Mouse (Mus musculus): ENCODE measurements at regions not wholly inside any gene's neighbourhood (a gene's known extent, or its start where the extent isn't known, plus 50 kb on each side); places are given as distances from the start of the nearest gene placed in this dataset.

GRCm38 (mm10) chr2:167842993-167843392 is 88.9 kb upstream of the Ptpn1 start:
- Histone ChIP-seq H3K4me3 (ENCODE audit: low read depth, low read length) (no peak overlapping the region), H3K36me3 (ENCODE audit: control insufficient read depth, insufficient read depth) (no peaks in the 10 kb centered on the region), H3K27ac (ENCODE audit: low read length) (no peak overlapping the region), H3K27me3 (ENCODE audit: control insufficient read depth, insufficient read depth, low read depth, low read length) (no peaks in the 10 kb centered on the region), H3K4me2 (ENCODE audit: low read depth, low read length) (no peak overlapping the region), H3K9me3 (replicated peaks; ENCODE audit: control insufficient read depth, low read length) (no peaks in the 10 kb centered on the region), H3K9ac (ENCODE audit: low read depth, low read length) (no peak overlapping the region), H3K4me1 (ENCODE audit: control insufficient read depth, low read depth, low read length) (peaks cover 45% of the 10 kb centered on the region)
- peak; percentile 25; the same call in 1 of the 2 replicates for ATAC-seq (ENCODE audit: low read depth)
- WGBS (ENCODE audit: insufficient replicate concordance), result 38% methylated on average over 2 of the region's 2 CpGs

DNA sequence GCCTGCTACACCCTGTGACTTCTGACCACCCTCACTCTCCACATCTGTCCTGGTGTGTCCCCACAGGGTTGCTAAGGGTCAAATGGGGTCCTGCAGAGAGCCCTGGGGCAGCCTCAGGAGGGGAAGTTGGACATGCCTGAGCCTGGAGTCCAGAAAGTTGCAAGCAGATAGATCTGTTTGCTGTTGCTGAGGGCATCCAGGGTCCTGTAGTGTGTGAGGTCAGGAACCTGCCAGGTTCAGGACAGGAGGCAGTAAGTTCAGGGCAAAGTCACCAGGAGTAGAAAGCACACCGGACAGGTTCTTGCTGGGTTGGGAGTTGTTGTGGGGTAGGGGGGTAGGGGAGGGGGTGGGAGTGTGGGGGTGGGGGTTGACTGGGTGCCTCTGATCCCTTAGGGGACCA is 89.4 kb upstream of the Ptpn1 start:
- Histone ChIP-seq H3K9ac (ENCODE audit: low read depth, low read length) (no peak overlapping the region), H3K27me3 (ENCODE audit: control insufficient read depth, insufficient read depth, low read depth, low read length) (no peaks in the 10 kb centered on the region), H3K4me2 (ENCODE audit: low read depth, low read length) (no peak overlapping the region), H3K27ac (ENCODE audit: low read length) (no peak overlapping the region), H3K36me3 (ENCODE audit: control insufficient read depth, insufficient read depth) (no peaks in the 10 kb centered on the region), H3K4me3 (ENCODE audit: low read depth, low read length) (no peak overlapping the region), H3K9me3 (replicated peaks; ENCODE audit: control insufficient read depth, low read length) (no peaks in the 10 kb centered on the region), H3K4me1 (ENCODE audit: control insufficient read depth, low read depth, low read length) (peaks cover 44% of the 10 kb centered on the region)
- peak; percentile 39; the same call in 1 of the 2 replicates for ATAC-seq (ENCODE audit: low read depth)
- WGBS (ENCODE audit: insufficient replicate concordance), result 25% methylated on average over 1 of the region's 1 CpGs

GRCm38 (mm10) chr2:167841339-167842240 is 90.3 kb upstream of the Ptpn1 start:
- H3K27me3 ChIP-seq (ENCODE audit: control insufficient read depth, insufficient read depth, low read depth, low read length), result no peaks in the 10 kb centered on the region
- no peak overlapping the region for H3K9ac ChIP-seq (ENCODE audit: low read depth, low read length)
- H3K4me3 ChIP-seq (ENCODE audit: low read depth, low read length), result no peak overlapping the region
- H3K4me1 ChIP-seq (ENCODE audit: control insufficient read depth, low read depth, low read length), result peaks cover 40% of the 10 kb centered on the region
- peak; percentile 40 for ATAC-seq (ENCODE audit: low read depth)
- no peak overlapping the region for H3K27ac ChIP-seq (ENCODE audit: low read length)
- no peak overlapping the region for H3K4me2 ChIP-seq (ENCODE audit: low read depth, low read length)
- H3K36me3 ChIP-seq (ENCODE audit: control insufficient read depth, insufficient read depth), result no peaks in the 10 kb centered on the region
- WGBS (ENCODE audit: insufficient replicate concordance), result 13% methylated on average over 22 of the region's 22 CpGs
- no peaks in the 10 kb centered on the region for H3K9me3 ChIP-seq (replicated peaks; ENCODE audit: control insufficient read depth, low read length)

- Histone ChIP-seq H3K4me3 (ENCODE audit: low read depth, low read length) (no peak overlapping the region), H3K27ac (ENCODE audit: low read length) (no peak overlapping the region), H3K27me3 (ENCODE audit: control insufficient read depth, insufficient read depth, low read depth, low read length) (no peaks in the 10 kb centered on the region), H3K9me3 (replicated peaks; ENCODE audit: control insufficient read depth, low read length) (no peaks in the 10 kb centered on the region), H3K4me2 (ENCODE audit: low read depth, low read length) (no peak overlapping the region), H3K4me1 (ENCODE audit: control insufficient read depth, low read depth, low read length) (peaks cover 40% of the 10 kb centered on the region), H3K36me3 (ENCODE audit: control insufficient read depth, insufficient read depth) (no peaks in the 10 kb centered on the region), H3K9ac (ENCODE audit: low read depth, low read length) (no peak overlapping the region)
- no peak for ATAC-seq (ENCODE audit: low read depth)
- 12% methylated on average over 9 of the region's 9 CpGs for WGBS (ENCODE audit: insufficient replicate concordance)
Measured at GRCm38 (mm10) chr2:167840344-167840743, 91.5 kb upstream of the Ptpn1 start.

DNA sequence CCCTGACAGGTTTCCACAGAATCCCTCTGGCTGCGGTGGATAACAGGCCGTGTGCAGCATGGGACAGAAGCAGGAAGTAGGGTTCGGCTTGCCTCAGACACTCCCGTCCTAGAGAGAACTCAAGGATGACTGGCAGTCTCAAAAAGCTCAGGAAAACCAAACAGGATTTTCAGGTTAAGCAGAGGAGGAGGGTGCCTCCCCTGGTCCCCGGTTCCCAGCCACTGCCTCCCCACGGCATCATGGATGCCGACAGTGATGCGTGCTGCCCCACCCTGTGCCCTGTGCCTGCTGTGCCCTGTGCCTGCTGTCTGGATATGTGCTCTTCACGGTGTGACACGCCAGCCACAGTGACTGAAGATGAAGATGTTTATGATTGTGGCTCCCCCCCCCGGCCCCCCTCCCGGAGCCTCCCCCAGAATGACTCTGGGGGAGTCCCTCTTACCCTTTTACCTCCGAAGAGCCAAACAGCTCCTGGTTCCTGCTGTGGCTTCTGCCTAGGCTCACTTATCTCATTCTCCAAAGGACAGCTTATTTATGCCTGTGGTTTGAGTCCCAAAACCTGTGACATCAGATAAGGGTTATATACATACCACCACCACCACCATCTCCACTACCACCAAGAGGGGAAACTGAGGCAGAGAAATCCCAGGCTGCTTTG is 92.4 kb upstream of the Ptpn1 start:
- Histone ChIP-seq H3K4me1 (ENCODE audit: control insufficient read depth, low read depth, low read length) (peaks cover 38% of the 10 kb centered on the region), H3K4me2 (ENCODE audit: low read depth, low read length) (0 out of 2 replicates have a peak overlapping the region, but pooled peaks have one; percentile 6), H3K36me3 (ENCODE audit: control insufficient read depth, insufficient read depth) (no peaks in the 10 kb centered on the region), H3K27ac (ENCODE audit: low read length) (no peak overlapping the region), H3K4me3 (ENCODE audit: low read depth, low read length) (no peak overlapping the region), H3K27me3 (ENCODE audit: control insufficient read depth, insufficient read depth, low read depth, low read length) (no peaks in the 10 kb centered on the region), H3K9ac (ENCODE audit: low read depth, low read length) (no peak overlapping the region), H3K9me3 (replicated peaks; ENCODE audit: control insufficient read depth, low read length) (no peaks in the 10 kb centered on the region)
- WGBS (ENCODE audit: insufficient replicate concordance), result 17% methylated on average over 13 of the region's 13 CpGs
- no peak for ATAC-seq (ENCODE audit: low read depth)

GRCm38 (mm10) chr2:167837596-167837995 is 94.3 kb upstream of the Ptpn1 start:
- WGBS (ENCODE audit: insufficient replicate concordance), result 36% methylated on average over 4 of the region's 4 CpGs
- no peak for ATAC-seq (ENCODE audit: low read depth)
- H3K4me2 ChIP-seq (ENCODE audit: low read depth, low read length), result no peak overlapping the region

GRCm38 (mm10) chr2:167836611-167837010 is 95.2 kb upstream of the Ptpn1 start:
- ATAC-seq (ENCODE audit: low read depth), result no peak
- Histone ChIP-seq H3K9ac (ENCODE audit: low read depth, low read length) (no peak overlapping the region), H3K4me3 (ENCODE audit: low read depth, low read length) (no peak overlapping the region), H3K4me2 (ENCODE audit: low read depth, low read length) (no peak overlapping the region), H3K27ac (ENCODE audit: low read length) (no peak overlapping the region), H3K27me3 (ENCODE audit: control insufficient read depth, insufficient read depth, low read depth, low read length) (no peaks in the 10 kb centered on the region), H3K9me3 (replicated peaks; ENCODE audit: control insufficient read depth, low read length) (no peaks in the 10 kb centered on the region), H3K4me1 (ENCODE audit: control insufficient read depth, low read depth, low read length) (peaks cover 26% of the 10 kb centered on the region), H3K36me3 (ENCODE audit: control insufficient read depth, insufficient read depth) (no peaks in the 10 kb centered on the region)
- WGBS (ENCODE audit: insufficient replicate concordance), result 34% methylated on average over 7 of the region's 7 CpGs

More at GRCm38 (mm10) chr2:167837596-167837995, 94.3 kb upstream of the Ptpn1 start:
- H3K4me1 ChIP-seq (ENCODE audit: control insufficient read depth, low read depth, low read length), result peaks cover 33% of the 10 kb centered on the region
- H3K9me3 ChIP-seq (replicated peaks; ENCODE audit: control insufficient read depth, low read length), result no peaks in the 10 kb centered on the region
- no peak overlapping the region for H3K9ac ChIP-seq (ENCODE audit: low read depth, low read length)
- no peaks in the 10 kb centered on the region for H3K36me3 ChIP-seq (ENCODE audit: control insufficient read depth, insufficient read depth)
- H3K4me3 ChIP-seq (ENCODE audit: low read depth, low read length), result no peak overlapping the region
- no peaks in the 10 kb centered on the region for H3K27me3 ChIP-seq (ENCODE audit: control insufficient read depth, insufficient read depth, low read depth, low read length)
- H3K27ac ChIP-seq (ENCODE audit: low read length), result no peak overlapping the region

DNA sequence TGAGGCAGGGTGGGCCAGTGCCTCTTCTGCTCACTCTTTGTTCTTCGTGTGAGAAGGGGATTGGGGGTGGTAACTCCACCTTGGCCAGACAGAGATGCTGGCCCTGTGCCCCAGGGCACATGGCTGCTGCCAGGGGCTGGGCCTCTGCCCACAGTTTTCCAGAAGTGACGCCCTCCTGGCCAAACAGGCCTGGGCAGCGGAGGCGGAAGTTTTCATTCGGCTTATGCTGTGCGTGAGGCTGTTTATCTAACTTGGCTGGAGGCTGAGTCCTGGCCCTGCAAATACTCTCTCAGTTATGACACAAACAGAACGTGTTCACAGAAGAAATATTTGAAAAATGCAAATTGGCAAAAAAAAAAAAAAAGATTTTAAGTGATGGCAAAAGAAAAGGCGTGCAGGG is 97.3 kb upstream of the Ptpn1 start:
- Histone ChIP-seq H3K4me1 (ENCODE audit: control insufficient read depth, low read depth, low read length) (peaks cover 14% of the 10 kb centered on the region), H3K9ac (ENCODE audit: low read depth, low read length) (no peak overlapping the region), H3K4me2 (ENCODE audit: low read depth, low read length) (no peak overlapping the region), H3K36me3 (ENCODE audit: control insufficient read depth, insufficient read depth) (no peaks in the 10 kb centered on the region), H3K9me3 (replicated peaks; ENCODE audit: control insufficient read depth, low read length) (no peaks in the 10 kb centered on the region), H3K4me3 (ENCODE audit: low read depth, low read length) (no peak overlapping the region), H3K27ac (ENCODE audit: low read length) (peak overlapping the region; percentile 37; the same call in 1 of the 2 replicates), H3K27me3 (ENCODE audit: control insufficient read depth, insufficient read depth, low read depth, low read length) (no peaks in the 10 kb centered on the region)
- WGBS (ENCODE audit: insufficient replicate concordance), result 80% methylated on average over 8 of the region's 8 CpGs
- no peak for ATAC-seq (ENCODE audit: low read depth)

Data from liver, embryonic 16.5 days (tissue).